In the genomic region with DNA sequence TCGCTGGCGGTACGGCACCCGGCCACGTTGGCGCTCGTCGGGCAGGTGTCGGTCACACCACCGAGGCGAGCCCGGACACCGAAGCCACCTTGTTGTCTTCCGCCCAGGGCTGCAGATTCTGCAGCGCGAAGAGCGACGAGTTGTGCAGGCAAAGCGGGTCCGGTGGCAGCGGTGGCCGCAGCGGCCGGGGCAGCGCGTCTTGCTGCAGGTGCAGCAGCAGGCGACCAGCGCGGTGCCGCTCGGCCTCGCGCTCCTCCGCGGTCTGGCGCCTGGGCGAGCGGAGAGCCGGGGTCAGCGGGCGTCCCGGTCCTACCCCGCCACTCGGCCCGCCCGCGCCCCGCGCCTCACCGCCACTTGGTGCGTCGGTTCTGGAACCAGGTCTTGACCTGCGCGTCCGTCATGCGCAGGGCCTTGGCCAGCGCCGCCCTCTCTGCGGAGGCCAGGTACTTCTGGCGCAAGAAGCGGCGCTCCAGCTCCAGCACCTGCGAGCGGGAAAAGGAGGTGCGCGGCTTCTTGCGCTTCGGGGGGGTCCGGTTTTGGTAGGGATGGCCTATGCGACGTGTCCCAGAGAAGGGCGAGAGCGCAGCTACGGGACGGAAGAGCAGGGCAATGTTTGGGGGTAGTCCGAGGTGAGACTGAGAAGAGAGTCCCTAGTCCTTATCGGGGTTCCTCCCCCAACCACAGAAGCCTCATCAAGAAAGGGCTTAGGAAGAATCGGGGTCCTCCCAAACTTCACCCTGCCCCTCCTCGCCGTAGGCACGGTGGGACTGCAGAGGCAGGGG, we compare ENCODE assay signal across 8 mouse cellular contexts. TPM values are rescaled to one million over a fixed set of nuclear protein-coding genes. Genes with fewer than 3 reads are reported as not detected.
A peak's percentile ranks its signal among the peaks of the same experiment; 100 is the strongest.
DNase-seq lines count a peak whose midpoint lies in the region; ATAC-seq and TF ChIP-seq lines count a peak whose summit lies in the region.

No protein-coding gene starts in this region.

- TF ChIP-seq EP300 in liver, postnatal 0 days (IDR thresholded peaks at IDR 0.05; ENCODE audit: low read depth), result no peak

- H3K27ac ChIP-seq in hindbrain, embryonic 14.5 days, result no peak overlapping the region
- no peak overlapping the region for H3K27ac ChIP-seq in liver, postnatal 0 days (ENCODE audit: low read depth)

- H3K9me3 ChIP-seq in hindbrain, embryonic 14.5 days (ENCODE audit: control insufficient read depth, low read length), result no peaks in the 10 kb centered on the region
- H3K9me3 ChIP-seq in liver, postnatal 0 days (ENCODE audit: low read length), result no peaks in the 10 kb centered on the region

- no peak overlapping the region for H3K4me3 ChIP-seq in C2C12 (ENCODE audit: insufficient read depth, poor library complexity, severe bottlenecking)
- H3K4me3 ChIP-seq in hindbrain, embryonic 14.5 days (replicated peaks; ENCODE audit: low read length), result peak overlapping the region; percentile 16
- H3K4me3 ChIP-seq in liver, postnatal 0 days (ENCODE audit: low read depth, low read length), result peak overlapping the region; percentile 26

- H3K79me2 ChIP-seq in C2C12 (ENCODE audit: control insufficient read depth, insufficient read depth), result no peaks in the 10 kb centered on the region

- ATAC-seq in hindbrain, embryonic 14.5 days (ENCODE audit: low FRiP score), result no peak
- peak; percentile 16; the same call in 1 of the 2 replicates for ATAC-seq in liver, postnatal 0 days

- peak overlapping the region; percentile 18 for H3ac ChIP-seq in C2C12 (ENCODE audit: control insufficient read depth, insufficient read length, low read depth)

- peaks cover 75% of the 10 kb centered on the region for H3K27me3 ChIP-seq in C2C12 (ENCODE audit: control insufficient read depth, insufficient read depth, insufficient read length)
- peaks cover 99% of the 10 kb centered on the region for H3K27me3 ChIP-seq in hindbrain, embryonic 14.5 days (ENCODE audit: control insufficient read depth, insufficient read depth, low read length)
- H3K27me3 ChIP-seq in liver, postnatal 0 days (ENCODE audit: insufficient read depth, low read length), result peaks cover 99% of the 10 kb centered on the region

- H3K4me1 ChIP-seq in hindbrain, embryonic 14.5 days (replicated peaks; ENCODE audit: control insufficient read depth, insufficient read depth, low read length), result 0 out of 2 replicates have a peak, but pooled peaks cover 12% of the 10 kb centered on the region
- H3K4me1 ChIP-seq in liver, postnatal 0 days (ENCODE audit: insufficient read depth), result peaks cover 10% of the 10 kb centered on the region

- TF ChIP-seq CTCF in C2C12 (IDR thresholded peaks at IDR 0.05; ENCODE audit: control insufficient read depth, insufficient read depth, insufficient read length), result no peak
- no peak for TF ChIP-seq CTCF in liver, postnatal 0 days (IDR thresholded peaks at IDR 0.05; ENCODE audit: low read depth)

- DNase-seq in embryo, embryonic 11 days, result peak; percentile 31
- no peak for DNase-seq in embryo, embryonic 10.5 days (ENCODE audit: low spot score)
- DNase-seq in hindbrain, embryonic 14.5 days (ENCODE audit: low spot score), result no peak
- DNase-seq in liver, postnatal 0 days, result no peak
- no peak for DNase-seq in right cerebral cortex, adult 2 months (ENCODE audit: low spot score in 2 of 2)
- no peak for DNase-seq in embryo, embryonic 9.5 days (ENCODE audit: extremely low spot score)
- DNase-seq in left cerebral cortex, adult 9 months (ENCODE audit: low spot score in 2 of 2), result no peak

- H3K36me3 ChIP-seq in C2C12 (ENCODE audit: control insufficient read depth, insufficient read depth), result no peaks in the 10 kb centered on the region
- no peaks in the 10 kb centered on the region for H3K36me3 ChIP-seq in hindbrain, embryonic 14.5 days (replicated peaks; ENCODE audit: control insufficient read depth, insufficient read depth)
- H3K36me3 ChIP-seq in liver, postnatal 0 days (replicated peaks; ENCODE audit: insufficient read depth, low read length), result no peaks in the 10 kb centered on the region

- H3K9ac ChIP-seq in hindbrain, embryonic 14.5 days, result no peak overlapping the region
- no peak overlapping the region for H3K9ac ChIP-seq in liver, postnatal 0 days (replicated peaks)

- WGBS in hindbrain, embryonic 14.5 days, result under 1% methylated on average over 67 of the region's 81 CpGs
- WGBS in liver, postnatal 0 days (ENCODE audit: insufficient replicate concordance), result 3% methylated on average over 74 of the region's 81 CpGs

- peak overlapping the region; percentile 28 for H3K4me2 ChIP-seq in hindbrain, embryonic 14.5 days (replicated peaks)
- peak overlapping the region; percentile 62 for H3K4me2 ChIP-seq in liver, postnatal 0 days (ENCODE audit: low read depth, low read length)

- H3K79me3 ChIP-seq in C2C12 (ENCODE audit: low read depth), result no peaks in the 10 kb centered on the region

TF ChIP-seq in C2C12, 6 proteins besides CTCF, POLR2A, EP300 and RAD21:
- TF ChIP-seq USF1 (IDR thresholded peaks at IDR 0.05; ENCODE audit: low read depth), result no peak
- no peak for TF ChIP-seq MYOD1 (IDR thresholded peaks at IDR 0.05; ENCODE audit: control insufficient read depth, insufficient read length, low read depth)
- no peak for TF ChIP-seq MYOG (IDR thresholded peaks at IDR 0.05; ENCODE audit: control insufficient read depth, extremely low read depth, insufficient read length)
- TF ChIP-seq FOSL1 (IDR thresholded peaks at IDR 0.05; ENCODE audit: insufficient read depth, low read length, poor library complexity, severe bottlenecking), result no peak
- no peak for TF ChIP-seq CEBPB (IDR thresholded peaks at IDR 0.05; ENCODE audit: low read depth)
- no peak for TF ChIP-seq MAX (IDR thresholded peaks at IDR 0.05)

RNA-seq across cellular contexts. Expression of gene Tlx2, which starts 1.2 kb away (rescaled TPM):
- 0.19 TPM for polyA plus RNA-seq in C2C12 (2012; fragmentation: generic; extraction: Trizol)
- polyA plus RNA-seq in hindbrain, embryonic 14.5 days (2014; fragmentation: Nextera tagmentation; extraction: Ambion mirVana), result 0.22 TPM in 1 of 2 replicates, not detected in the other
- polyA plus RNA-seq in liver, postnatal 0 days (2015; fragmentation: Nextera tagmentation; extraction: Ambion mirVana), result not detected in 2 replicates

RNA-seq across cellular contexts. Expression of gene Pcgf1, which starts 8.8 kb away (rescaled TPM):
- polyA plus RNA-seq in C2C12 (2012; fragmentation: generic; extraction: Trizol), result 9.5 TPM
- 36.3 and 36.7 TPM in 2 replicates for polyA plus RNA-seq in hindbrain, embryonic 14.5 days (2014; fragmentation: Nextera tagmentation; extraction: Ambion mirVana)
- polyA plus RNA-seq in liver, postnatal 0 days (2015; fragmentation: Nextera tagmentation; extraction: Ambion mirVana), result 11.6 and 11.7 TPM in 2 replicates

RNA-seq across cellular contexts. Expression of gene Dqx1, which starts 11.3 kb away (rescaled TPM):
- polyA plus RNA-seq in C2C12 (2012; fragmentation: generic; extraction: Trizol), result 0.15 TPM
- 0.29 TPM in 2 replicates for polyA plus RNA-seq in hindbrain, embryonic 14.5 days (2014; fragmentation: Nextera tagmentation; extraction: Ambion mirVana)
- polyA plus RNA-seq in liver, postnatal 0 days (2015; fragmentation: Nextera tagmentation; extraction: Ambion mirVana), result 7.5 and 8.2 TPM in 2 replicates

RNA-seq across cellular contexts. Expression of gene Htra2, which starts 13.8 kb away (rescaled TPM):
- polyA plus RNA-seq in C2C12 (2012; fragmentation: generic; extraction: Trizol), result 119 TPM
- polyA plus RNA-seq in hindbrain, embryonic 14.5 days (2014; fragmentation: Nextera tagmentation; extraction: Ambion mirVana), result 40.4 and 42.9 TPM in 2 replicates
- 33.8 and 34.7 TPM in 2 replicates for polyA plus RNA-seq in liver, postnatal 0 days (2015; fragmentation: Nextera tagmentation; extraction: Ambion mirVana)

RNA-seq across cellular contexts. Expression of gene Aup1, which starts 14.6 kb away (rescaled TPM):
- 166 TPM for polyA plus RNA-seq in C2C12 (2012; fragmentation: generic; extraction: Trizol)
- 109 and 111 TPM in 2 replicates for polyA plus RNA-seq in hindbrain, embryonic 14.5 days (2014; fragmentation: Nextera tagmentation; extraction: Ambion mirVana)
- 175 and 180 TPM in 2 replicates for polyA plus RNA-seq in liver, postnatal 0 days (2015; fragmentation: Nextera tagmentation; extraction: Ambion mirVana)
